Mouse (Mus musculus) brain, embryonic 14.5 days (tissue): Measurements from ENCODE around the gene Hsf4.

Experiments used
- CTCF ChIP-seq: fragments of 200-500 bp; IDR thresholded peaks from 2 replicates; pipeline ENCODE4 v1.5.1; 2012; ENCODE audit warnings: inconsistent platforms, mild to moderate bottlenecking, moderate library complexity, borderline replicate concordance; ENCODE audit not compliant: insufficient read depth, insufficient read length; ENCODE audit errors: extremely low read depth
- POLR2A ChIP-seq: fragments of 200-500 bp; IDR thresholded peaks from 2 replicates; pipeline ENCODE4 v1.6.1; 2012; ENCODE audit warnings: mild to moderate bottlenecking, inconsistent platforms, borderline replicate concordance; ENCODE audit not compliant: poor library complexity, insufficient read depth, insufficient read length, severe bottlenecking; ENCODE audit errors: extremely low read depth

- no peak for TF ChIP-seq CTCF
- TF ChIP-seq POLR2A, result no peak
Observed at GRCm38 (mm10) chr8:105235206-105235605, 34.4 kb upstream of the Hsf4 start.
